Mouse (Mus musculus) myocyte (in vitro differentiated cells): Measurements from ENCODE around the gene Tnik.

Experiments used
- CEBPB ChIP-seq: IDR thresholded peaks from 2 replicates; pipeline ENCODE4 v1.6.1; 2011; ENCODE audit warnings: mild to moderate bottlenecking, moderate library complexity; ENCODE audit not compliant: poor library complexity, insufficient read depth, severe bottlenecking
- E2F4 ChIP-seq: IDR thresholded peaks from one replicate; pipeline ENCODE4 v1.6.1; 2011; ENCODE audit warnings: mild to moderate bottlenecking, control low read depth, moderate library complexity; ENCODE audit not compliant: insufficient read depth
- MAX ChIP-seq: IDR thresholded peaks from one replicate; pipeline ENCODE4 v1.6.1; 2011; ENCODE audit warnings: low read depth, mild to moderate bottlenecking, control low read depth
- MYOG ChIP-seq, 3 experiments: IDR thresholded peaks; one replicate each; pipeline ENCODE4 v1.6.1; 2011; ENCODE audit warnings: control low read depth in 2 of 3, low read depth in 2 of 3, mild to moderate bottlenecking in 2 of 3; ENCODE audit not compliant: insufficient read length in 2 of 3, control insufficient read depth in 1 of 3, insufficient read depth in 1 of 3
- POLR2A ChIP-seq: IDR thresholded peaks from one replicate; pipeline ENCODE4 v1.6.1; 2011; ENCODE audit warnings: low read depth, mild to moderate bottlenecking, control low read depth, moderate library complexity; ENCODE audit not compliant: insufficient read length
- POLR2AphosphoS2 ChIP-seq: IDR thresholded peaks from one replicate; pipeline ENCODE4 v1.6.1; 2011; ENCODE audit warnings: low read depth, control low read depth; ENCODE audit not compliant: insufficient read length
- REST ChIP-seq: IDR thresholded peaks from one replicate; pipeline ENCODE4 v1.6.1; 2011; ENCODE audit warnings: mild to moderate bottlenecking, control low read depth, moderate library complexity; ENCODE audit not compliant: insufficient read depth, insufficient read length
- SRF ChIP-seq: IDR thresholded peaks from one replicate; pipeline ENCODE4 v1.6.1; 2011; ENCODE audit warnings: low read depth; ENCODE audit not compliant: control insufficient read depth, insufficient read length
- TCF12 ChIP-seq: IDR thresholded peaks from one replicate; pipeline ENCODE4 v1.6.1; 2011; ENCODE audit warnings: mild to moderate bottlenecking, control low read depth; ENCODE audit not compliant: poor library complexity, insufficient read depth, severe bottlenecking
- TCF3 ChIP-seq: IDR thresholded peaks from one replicate; pipeline ENCODE4 v1.6.1; 2011; ENCODE audit warnings: low read depth, control low read depth; ENCODE audit not compliant: insufficient read length
- USF1 ChIP-seq: IDR thresholded peaks from one replicate; pipeline ENCODE4 v1.6.1; 2011; ENCODE audit warnings: low read depth, mild to moderate bottlenecking, control low read depth, moderate library complexity

DNA sequence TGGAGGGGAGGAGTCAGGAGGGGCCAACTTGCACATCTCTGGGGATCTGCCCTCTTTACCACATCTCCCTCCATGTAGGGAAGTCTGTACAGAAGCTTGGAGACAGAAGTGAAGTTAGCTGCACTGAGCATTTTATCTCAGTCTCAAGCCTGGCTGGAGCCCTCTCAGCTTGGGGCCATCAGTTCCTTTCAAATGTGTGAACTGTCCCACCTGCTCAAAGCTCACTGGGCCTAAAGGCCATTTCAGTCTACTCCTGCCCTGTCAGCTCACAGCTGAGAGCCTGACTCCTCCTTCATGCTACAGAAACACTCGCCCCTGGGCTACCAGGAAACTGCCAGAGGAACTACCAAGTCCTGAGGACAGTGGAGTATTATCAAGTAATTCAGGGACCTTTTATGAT, 288.7 kb downstream of the Tnik start:
- TF ChIP-seq POLR2A: no peak
- no peak for TF ChIP-seq TCF3
- TF ChIP-seq REST: no peak
- no peak for TF ChIP-seq TCF12
- TF ChIP-seq CEBPB: no peak
- TF ChIP-seq POLR2AphosphoS2: no peak
- no peak for TF ChIP-seq SRF
- TF ChIP-seq MAX: no peak
- TF ChIP-seq USF1: no peak
- TF ChIP-seq MYOG (IDR thresholded peaks at IDR 0.05; ENCODE audit: control insufficient read depth in 1 of 3, insufficient read depth in 1 of 3, insufficient read length in 2 of 3, low read depth in 2 of 3): no peak
- TF ChIP-seq E2F4: no peak
